Mouse (Mus musculus) neural tube, embryonic 13.5 days (tissue): ENCODE measurements at regions not wholly inside any gene's neighbourhood (a gene's known extent, or its start where the extent isn't known, plus 50 kb on each side); places are given as distances from the start of the nearest gene placed in this dataset.
A peak's percentile ranks its signal among the peaks of the same experiment; 100 is the strongest.

Experiments used
- ATAC-seq: fragments of 200-750 bp; cut with Nextera tagmentation; 2 replicates; pipeline ENCODE4 v1.8.0; 2017; ENCODE audit warnings: low read depth, mild to moderate bottlenecking, moderate TSS enrichment, moderate library complexity
- H3K27ac ChIP-seq: fragments of 300-500 bp; sonication (generic); replicated peaks from 2 replicates; pipeline ENCODE4 v1.5.1; 2015; ENCODE audit warnings: moderate library complexity, mild to moderate bottlenecking, inconsistent platforms
- H3K27me3 ChIP-seq: fragments of 300-500 bp; sonication (generic); 2 replicates; pipeline ENCODE4 v1.6.1; 2015; ENCODE audit warnings: mild to moderate bottlenecking, inconsistent platforms
- H3K36me3 ChIP-seq: fragments of 300-500 bp; sonication (generic); 2 replicates; pipeline ENCODE4 v1.6.1; 2015; ENCODE audit warnings: mild to moderate bottlenecking, inconsistent platforms
- H3K4me1 ChIP-seq: fragments of 300-500 bp; sonication (generic); replicated peaks from 2 replicates; pipeline ENCODE4 v1.6.1; 2015; ENCODE audit warnings: inconsistent platforms
- H3K4me2 ChIP-seq: fragments of 300-500 bp; sonication (generic); 2 replicates; pipeline ENCODE4 v1.6.1; 2015; ENCODE audit warnings: inconsistent platforms, mild to moderate bottlenecking, moderate library complexity
- H3K4me3 ChIP-seq: fragments of 300-500 bp; sonication (generic); 2 replicates; pipeline ENCODE4 v1.5.1; 2015; ENCODE audit warnings: mild to moderate bottlenecking, inconsistent platforms
- H3K9ac ChIP-seq: fragments of 300-500 bp; sonication (generic); 2 replicates; pipeline ENCODE4 v1.6.1; 2015; ENCODE audit warnings: moderate library complexity, mild to moderate bottlenecking, inconsistent platforms
- H3K9me3 ChIP-seq: fragments of 300-500 bp; sonication (generic); 2 replicates; pipeline ENCODE4 v1.6.1; 2016; ENCODE audit warnings: inconsistent platforms
- WGBS: fragments of 180-500 bp; shearing (Covaris S2); methylation state at CpG from one replicate; pipeline ENCODE4 v1.1.7; 2015; 5-methylcytosine and 5-hydroxymethylcytosine counted together

DNA sequence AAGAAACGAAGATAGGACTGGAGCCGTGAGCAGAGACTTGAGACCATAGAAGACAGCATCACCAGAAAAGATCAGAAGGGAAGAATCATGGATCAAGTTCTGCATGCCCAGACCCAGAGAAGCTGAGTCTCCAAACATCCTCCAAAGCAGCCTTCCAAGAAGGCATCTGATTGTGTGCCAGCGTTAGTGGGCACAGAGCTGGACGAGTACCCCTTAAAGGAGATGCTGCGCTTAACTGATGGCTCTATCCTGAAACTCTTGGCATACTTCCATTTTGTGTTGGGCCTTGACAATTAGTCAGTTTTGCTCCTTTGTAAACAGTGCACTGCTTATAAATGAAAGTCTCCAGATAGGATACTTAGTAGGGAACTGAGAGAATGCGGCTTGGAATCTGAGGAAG is 119.8 kb downstream of the Il20rb start:
- no peak for ATAC-seq
- no peak overlapping the region for H3K4me2 ChIP-seq
- H3K4me3 ChIP-seq = no peak overlapping the region
- no peak overlapping the region for H3K27ac ChIP-seq
- H3K36me3 ChIP-seq = no peaks in the 10 kb centered on the region
- no peaks in the 10 kb centered on the region for H3K4me1 ChIP-seq
- no peaks in the 10 kb centered on the region for H3K27me3 ChIP-seq
- H3K9me3 ChIP-seq = no peaks in the 10 kb centered on the region
- WGBS = 79% methylated on average over 6 of the region's 6 CpGs
- no peak overlapping the region for H3K9ac ChIP-seq

GRCm38 (mm10) chr9:100359934-100360716 is 126.5 kb downstream of the Il20rb start:
- no peak overlapping the region for H3K4me3 ChIP-seq

DNA sequence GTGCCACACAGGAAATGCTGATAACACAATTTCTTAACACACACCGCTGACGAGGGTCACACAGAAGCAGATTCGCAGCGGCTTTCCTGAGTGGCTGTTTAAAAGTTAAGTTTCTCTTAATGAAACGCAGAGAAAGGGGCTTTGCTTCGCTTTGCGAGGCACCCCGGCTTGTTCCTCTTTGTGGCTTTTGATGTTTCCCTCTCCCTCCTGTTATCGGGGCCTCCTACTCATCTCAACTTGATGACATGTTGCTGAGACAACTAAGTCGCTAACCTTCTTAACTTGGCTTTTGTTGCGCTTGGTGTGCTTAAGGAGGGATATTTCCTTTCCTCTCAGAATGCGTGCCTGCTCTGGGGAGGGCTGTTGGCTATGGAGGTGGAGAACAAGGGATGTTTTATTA is 129.0 kb downstream of the Il20rb start:
- no peak overlapping the region for H3K4me3 ChIP-seq
- no peak overlapping the region for H3K27ac ChIP-seq
- no peaks in the 10 kb centered on the region for H3K9me3 ChIP-seq
- H3K27me3 ChIP-seq = no peaks in the 10 kb centered on the region
- no peaks in the 10 kb centered on the region for H3K4me1 ChIP-seq
- 64% methylated on average over 12 of the region's 12 CpGs for WGBS
- no peak for ATAC-seq
- H3K9ac ChIP-seq = no peak overlapping the region
- H3K36me3 ChIP-seq = no peaks in the 10 kb centered on the region
- H3K4me2 ChIP-seq = no peak overlapping the region

More at GRCm38 (mm10) chr9:100359934-100360716, 126.5 kb downstream of the Il20rb start:
- no peak for ATAC-seq
- Histone ChIP-seq H3K9me3 (no peaks in the 10 kb centered on the region), H3K27ac (no peak overlapping the region), H3K9ac (no peak overlapping the region), H3K36me3 (no peaks in the 10 kb centered on the region), H3K4me2 (no peak overlapping the region), H3K4me1 (no peaks in the 10 kb centered on the region), H3K27me3 (no peaks in the 10 kb centered on the region)
- WGBS = 64% methylated on average over 9 of the region's 9 CpGs

- Histone ChIP-seq H3K9ac (no peak overlapping the region), H3K4me1 (no peaks in the 10 kb centered on the region)
- whole genome bisulfite sequencing = 71% methylated on average over 8 of the region's 8 CpGs
These were observed 145.8 kb downstream of the Il20rb start for GRCm38 (mm10) chr9:100340796-100341195.

DNA sequence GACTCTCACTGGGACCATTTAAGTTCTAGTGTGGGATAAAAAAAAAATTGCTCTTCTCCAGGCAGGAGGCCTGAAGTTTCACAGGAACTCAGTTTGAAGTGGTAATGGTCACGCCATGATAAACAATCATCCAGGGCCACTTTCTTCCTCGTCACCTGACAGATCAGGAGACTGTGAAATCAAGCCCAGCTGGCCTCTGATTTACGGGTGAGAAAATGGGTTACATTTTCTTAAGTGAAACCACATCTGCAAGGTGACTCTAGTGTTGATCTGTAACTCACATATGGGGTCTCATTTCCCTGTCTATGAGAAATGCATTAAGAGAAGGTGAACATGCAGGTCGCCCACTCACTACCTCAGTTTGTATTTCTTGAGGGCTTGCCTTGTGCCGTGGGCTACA is 178.8 kb downstream of the Il20rb start:
- Histone ChIP-seq H3K4me2 (no peak overlapping the region), H3K9ac (no peak overlapping the region), H3K27ac (no peak overlapping the region), H3K4me1 (peaks cover 5% of the 10 kb centered on the region; the same call in 1 of the 2 replicates), H3K4me3 (no peak overlapping the region), H3K9me3 (0 out of 2 replicates have a peak, but pooled peaks cover 7% of the 10 kb centered on the region), H3K36me3 (no peaks in the 10 kb centered on the region), H3K27me3 (no peaks in the 10 kb centered on the region)
- 65% methylated on average over 5 of the region's 5 CpGs for WGBS
- ATAC-seq = no peak

More at GRCm38 (mm10) chr9:100340796-100341195, 145.8 kb downstream of the Il20rb start:
- no peak for ATAC-seq
- Histone ChIP-seq H3K9me3 (no peaks in the 10 kb centered on the region), H3K36me3 (no peaks in the 10 kb centered on the region), H3K27ac (no peak overlapping the region), H3K4me2 (no peak overlapping the region), H3K27me3 (no peaks in the 10 kb centered on the region; the same call in 1 of the 2 replicates), H3K4me3 (no peak overlapping the region)

- peaks cover 2% of the 10 kb centered on the region; the same call in 1 of the 2 replicates for H3K27me3 ChIP-seq
- WGBS = 55% methylated on average over 2 of the region's 2 CpGs
- 0 out of 2 replicates have a peak, but pooled peaks cover 7% of the 10 kb centered on the region for H3K9me3 ChIP-seq
- H3K36me3 ChIP-seq = no peaks in the 10 kb centered on the region
- no peak for ATAC-seq
- H3K4me1 ChIP-seq = peaks cover 5% of the 10 kb centered on the region; the same call in 1 of the 2 replicates
- no peak overlapping the region for H3K27ac ChIP-seq
- no peak overlapping the region for H3K4me2 ChIP-seq
- no peak overlapping the region for H3K9ac ChIP-seq
- H3K4me3 ChIP-seq = no peak overlapping the region
These were observed 179.2 kb downstream of the Il20rb start for GRCm38 (mm10) chr9:100307364-100307763.

GRCm38 (mm10) chr9:100303762-100304161 is 182.8 kb downstream of the Il20rb start:
- Histone ChIP-seq H3K4me1 (peaks cover 18% of the 10 kb centered on the region), H3K9ac (no peak overlapping the region), H3K27ac (no peak overlapping the region), H3K4me2 (no peak overlapping the region), H3K27me3 (peaks cover 8% of the 10 kb centered on the region), H3K4me3 (no peak overlapping the region), H3K36me3 (no peaks in the 10 kb centered on the region), H3K9me3 (no peaks in the 10 kb centered on the region)
- ATAC-seq = no peak
- 84% methylated on average over 6 of the region's 6 CpGs for WGBS

- no peak overlapping the region for H3K4me2 ChIP-seq
These were observed 185.0 kb downstream of the Il20rb start for GRCm38 (mm10) chr9:100301613-100302012.

DNA sequence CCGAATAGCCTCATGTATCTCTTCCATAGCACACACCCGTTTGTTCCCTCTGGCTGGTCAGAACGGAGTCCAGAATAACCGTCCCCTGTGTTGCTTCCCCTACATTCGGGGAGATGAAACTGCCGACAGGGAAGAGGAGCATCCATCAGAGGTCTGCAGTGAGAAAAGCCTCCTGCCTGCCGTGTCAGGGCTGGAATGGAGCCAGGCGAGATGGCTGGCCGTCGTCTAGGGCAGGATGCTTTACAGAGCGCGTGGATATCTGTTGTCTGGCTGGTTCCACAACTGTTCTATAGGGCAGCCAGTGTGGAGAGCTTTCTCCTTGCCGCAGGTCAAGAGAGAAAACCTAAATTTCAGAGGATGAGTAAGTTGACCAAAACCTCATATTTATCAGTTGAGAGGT is 209.2 kb downstream of the Il20rb start:
- Histone ChIP-seq H3K9ac (no peak overlapping the region), H3K4me2 (no peak overlapping the region), H3K27me3 (peaks cover 36% of the 10 kb centered on the region), H3K4me1 (peaks cover 15% of the 10 kb centered on the region), H3K36me3 (no peaks in the 10 kb centered on the region), H3K4me3 (no peak overlapping the region), H3K9me3 (no peaks in the 10 kb centered on the region), H3K27ac (no peak overlapping the region)
- no peak for ATAC-seq
- WGBS = 64% methylated on average over 13 of the region's 13 CpGs

More at GRCm38 (mm10) chr9:100301613-100302012, 185.0 kb downstream of the Il20rb start:
- Histone ChIP-seq H3K36me3 (no peaks in the 10 kb centered on the region), H3K27me3 (peaks cover 10% of the 10 kb centered on the region), H3K27ac (no peak overlapping the region), H3K9me3 (no peaks in the 10 kb centered on the region), H3K4me1 (peaks cover 22% of the 10 kb centered on the region), H3K9ac (no peak overlapping the region), H3K4me3 (no peak overlapping the region)
- 42% methylated on average over 12 of the region's 12 CpGs for WGBS
- no peak for ATAC-seq

GRCm38 (mm10) chr9:100266528-100267387 is 219.8 kb downstream of the Il20rb start:
- Histone ChIP-seq H3K4me3 (no peak overlapping the region), H3K9me3 (no peaks in the 10 kb centered on the region), H3K4me2 (peak overlapping the region; percentile 40), H3K36me3 (no peaks in the 10 kb centered on the region), H3K27me3 (peaks cover 44% of the 10 kb centered on the region), H3K9ac (no peak overlapping the region), H3K27ac (no peak overlapping the region), H3K4me1 (peaks cover 24% of the 10 kb centered on the region)
- ATAC-seq = no peak
- 18% methylated on average over 16 of the region's 16 CpGs for WGBS

DNA sequence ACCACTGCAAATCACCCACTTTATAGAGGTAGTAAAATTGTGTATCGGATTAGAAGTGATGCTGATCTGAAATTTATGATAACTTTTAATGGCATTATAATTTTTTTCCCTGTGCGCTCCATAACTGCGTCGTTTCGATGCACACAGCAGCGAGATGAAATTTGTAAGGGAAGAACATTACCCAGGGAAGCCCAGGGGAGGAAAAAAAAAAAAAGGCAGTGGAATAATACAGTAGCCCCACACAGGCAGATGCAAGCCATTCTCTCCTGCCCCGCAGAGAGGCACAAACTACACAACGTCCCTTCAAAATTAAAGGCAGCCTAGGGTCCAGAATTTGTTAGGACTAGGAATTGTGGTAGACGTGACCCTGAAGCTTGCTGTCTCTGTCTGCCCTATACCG is 234.2 kb downstream of the Il20rb start:
- no peaks in the 10 kb centered on the region; the same call in 1 of the 2 replicates for H3K27me3 ChIP-seq
- H3K4me3 ChIP-seq = no peak overlapping the region
- no peak overlapping the region for H3K9ac ChIP-seq
- peak overlapping the region; percentile 38; the same call in 1 of the 2 replicates for H3K27ac ChIP-seq
- 59% methylated on average over 10 of the region's 10 CpGs for WGBS
- 0 out of 2 replicates have a peak overlapping the region, but pooled peaks have one; percentile 5 for H3K4me2 ChIP-seq
- no peaks in the 10 kb centered on the region for H3K36me3 ChIP-seq
- no peaks in the 10 kb centered on the region for H3K9me3 ChIP-seq
- ATAC-seq = peak; percentile 50; the same call in 1 of the 2 replicates
- H3K4me1 ChIP-seq = peaks cover 15% of the 10 kb centered on the region
